Mouse (Mus musculus) layer of hippocampus, adult 2 months (tissue): Measurements from ENCODE around the gene Ndufs8. TPM values are rescaled to one million over a fixed set of nuclear protein-coding genes. Genes with fewer than 3 reads are reported as not detected.

Source experiments
- DNase-seq, 2 experiments: peaks; one replicate each; pipeline ENCODE4 v3.0.0; 2022; ENCODE audit warnings: low spot score in 2 of 2
- H3K27ac ChIP-seq: fragments of 200-600 bp; 2 replicates; pipeline ENCODE4 v1.8.1; 2022
- H3K4me3 ChIP-seq: fragments of 200-600 bp; 2 replicates; pipeline ENCODE4 v1.8.1; 2022; ENCODE audit warnings: mild to moderate bottlenecking
- CTCF ChIP-seq: fragments of 200-600 bp; conservative IDR thresholded peaks from 2 replicates; pipeline ENCODE4 v1.8.1; 2022; ENCODE audit warnings: antibody characterized with exemption, mild to moderate bottlenecking, moderate library complexity
- total RNA-seq, 2 experiments: library from RNA; stranded (reverse); gene quantifications; 2 replicates each; pipeline ENCODE4 v1.2.3; 2021

Gene Ndufs8
- total RNA-seq, 2 experiments from 2014 or later, result 125 to 142 TPM

DNA sequence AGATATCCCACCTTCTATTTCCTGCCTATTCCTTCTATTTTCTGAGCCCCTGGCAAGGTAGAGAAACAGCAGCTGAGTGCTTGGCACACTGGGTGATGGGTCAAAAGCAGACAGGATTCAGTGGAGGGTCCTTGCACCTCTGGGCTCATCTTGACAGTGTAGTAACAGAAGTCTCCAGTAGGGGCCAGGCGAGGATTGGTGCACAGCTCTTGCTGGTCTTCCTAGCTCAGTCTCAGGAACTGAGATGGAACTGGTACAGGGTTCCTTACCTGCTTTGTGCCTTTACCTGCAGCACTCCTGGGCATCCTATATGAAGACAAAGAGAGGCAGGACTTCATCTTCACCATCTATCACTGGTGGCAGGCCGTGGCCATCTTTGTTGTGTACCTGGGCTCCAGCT lies 34.1 kb upstream of the Ndufs8 start:
- Histone ChIP-seq H3K27ac (no peak overlapping the region), H3K4me3 (no peak overlapping the region)
- peak; percentile 65 to 74 for DNase-seq
- TF ChIP-seq CTCF, result peak; percentile 99

DNA sequence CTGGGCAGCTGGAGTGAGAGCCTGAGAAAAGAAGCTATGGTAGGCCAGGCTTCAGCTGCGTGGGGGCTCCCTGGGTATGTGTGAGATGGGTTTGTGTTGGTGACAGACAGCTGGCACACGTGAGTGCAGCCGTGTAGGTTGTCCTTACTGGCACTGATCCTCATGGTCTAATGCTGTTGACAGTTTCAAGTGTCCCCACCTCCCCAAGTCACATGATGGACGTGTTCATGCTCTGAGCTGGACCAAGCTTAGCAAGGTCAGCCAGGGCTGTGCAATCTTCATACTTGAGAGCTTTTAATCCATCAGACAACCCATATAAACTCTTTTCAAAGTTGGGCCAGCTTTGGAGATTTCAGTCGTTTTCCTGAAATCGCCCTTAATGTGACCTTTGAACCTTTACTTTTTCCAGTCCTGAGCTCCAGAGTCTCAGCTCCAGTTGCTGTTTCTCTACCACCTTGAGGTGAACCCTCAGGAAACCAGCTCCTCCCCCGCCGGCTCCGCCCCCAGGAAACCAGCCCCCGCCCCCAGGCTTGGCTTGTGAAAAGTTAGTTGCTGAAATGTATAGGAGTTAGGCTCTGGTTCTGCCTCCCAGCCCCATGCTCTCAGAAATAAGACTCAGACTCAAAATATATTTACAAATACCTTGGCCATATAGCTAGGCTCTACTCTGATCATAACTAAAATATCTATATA lies 33.4 kb upstream of the Ndufs8 start:
- Histone ChIP-seq H3K27ac (no peak overlapping the region), H3K4me3 (no peak overlapping the region)
- no peak for TF ChIP-seq CTCF
- no peak for DNase-seq

DNA sequence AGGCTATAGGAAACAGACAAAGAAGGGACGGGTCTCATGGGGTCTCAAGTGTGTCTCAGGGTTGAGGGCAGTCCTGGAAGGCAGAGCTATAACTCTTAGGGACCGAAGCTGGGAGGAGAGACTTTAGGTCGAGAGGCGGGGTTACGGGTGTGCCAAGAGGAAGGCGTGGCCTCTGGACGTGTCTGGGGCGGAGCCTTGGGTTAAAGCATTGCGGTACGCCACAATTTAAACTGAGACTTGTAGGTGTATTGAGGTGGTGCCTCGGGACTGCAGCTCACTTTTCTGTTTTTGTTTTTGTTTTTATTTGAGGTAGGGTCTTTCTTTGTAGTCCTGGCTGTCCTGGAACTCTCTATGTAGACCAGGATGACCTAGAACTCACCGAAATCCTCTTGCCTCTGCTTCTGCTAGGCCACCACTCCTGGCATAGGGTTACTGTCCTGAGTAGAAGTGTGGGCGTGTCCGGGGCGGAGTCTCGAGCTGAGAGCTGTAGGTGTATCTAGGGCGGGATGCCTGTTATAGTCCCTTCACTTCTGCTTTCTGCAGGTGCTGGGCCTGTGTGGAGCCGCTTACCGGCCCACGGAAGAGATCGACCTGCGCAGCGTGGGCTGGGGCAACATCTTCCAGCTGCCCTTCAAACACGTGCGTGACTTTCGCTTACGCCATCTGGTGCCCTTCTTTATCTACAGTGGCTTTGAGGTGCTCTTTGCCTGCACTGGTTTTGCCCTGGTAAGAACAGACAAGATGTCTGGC lies 30.6 kb upstream of the Ndufs8 start:
- H3K4me3 ChIP-seq, result no peak overlapping the region

DNA sequence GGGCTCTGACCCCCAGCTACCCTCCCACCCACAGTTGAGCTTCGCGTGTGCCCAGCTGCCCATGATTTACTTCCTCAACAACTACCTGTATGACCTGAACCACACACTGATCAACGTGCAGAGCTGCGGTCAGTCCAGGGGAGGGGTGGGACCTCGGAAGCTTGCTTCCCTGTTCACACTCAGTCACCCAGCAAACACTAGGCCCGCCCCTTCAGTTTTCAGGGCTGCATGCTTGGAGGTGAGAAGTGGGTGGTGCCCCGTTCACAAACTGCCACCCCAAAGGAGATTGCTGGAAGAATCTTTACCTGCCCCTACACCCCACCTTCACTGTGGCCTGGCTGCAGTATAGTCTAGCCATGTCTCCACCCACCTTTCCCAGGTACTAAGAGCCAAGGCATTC lies 29.7 kb upstream of the Ndufs8 start:
- no peak overlapping the region for H3K27ac ChIP-seq
- no peak for TF ChIP-seq CTCF
- H3K4me3 ChIP-seq, result no peak overlapping the region
- no peak for DNase-seq

More for the DNA sequence above, 30.6 kb upstream of the Ndufs8 start:
- DNase-seq, result no peak
- no peak for TF ChIP-seq CTCF
- no peak overlapping the region for H3K27ac ChIP-seq

DNA sequence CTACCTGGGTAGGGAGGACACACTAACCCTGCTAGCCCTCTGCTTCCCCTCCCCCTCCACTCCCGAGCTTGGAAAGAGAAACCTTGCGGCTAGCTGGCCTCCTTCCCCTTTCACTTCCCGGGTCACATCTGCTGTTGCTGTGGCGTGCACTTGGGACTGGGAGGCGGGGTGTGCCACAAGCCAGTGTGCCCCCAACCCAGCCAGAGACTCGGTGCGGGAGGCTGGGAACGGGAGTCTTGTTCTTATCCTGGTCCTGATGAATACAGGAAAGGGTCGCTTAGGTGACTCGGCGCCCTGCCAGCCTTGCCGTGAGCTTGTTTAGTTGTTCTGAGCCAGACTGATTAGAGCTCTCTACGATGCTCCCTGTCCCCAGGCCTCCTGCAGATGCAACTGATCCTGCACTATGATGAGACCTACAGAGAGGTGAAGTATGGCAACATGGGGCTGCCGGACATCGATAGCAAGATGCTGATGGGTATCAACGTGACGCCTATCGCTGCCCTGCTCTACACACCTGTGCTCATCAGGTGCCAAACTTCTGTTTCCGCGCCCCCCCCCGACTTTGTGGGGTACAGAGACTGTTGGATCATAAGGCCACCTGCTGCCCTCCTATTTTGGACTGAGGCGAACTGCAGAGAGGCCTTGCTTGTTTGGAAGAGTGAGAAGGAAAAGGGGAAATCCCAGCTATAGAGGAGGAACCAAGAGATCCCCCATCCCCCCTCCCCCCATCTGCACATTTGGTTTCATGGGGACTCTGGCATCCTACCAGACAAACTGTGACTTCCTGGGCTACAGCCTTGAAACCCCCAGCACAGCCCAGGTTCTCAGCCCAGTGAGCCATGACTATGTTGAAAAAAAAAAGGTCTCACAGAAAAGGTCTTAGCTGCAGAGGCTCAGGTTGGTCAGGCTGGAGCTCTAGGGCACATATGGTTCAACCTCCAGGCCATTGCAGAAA lies 23.6 kb upstream of the Ndufs8 start:
- Histone ChIP-seq H3K27ac (peak overlapping the region; percentile 9), H3K4me3 (peak overlapping the region; percentile 53)
- TF ChIP-seq CTCF, result no peak
- DNase-seq, result no peak

DNA sequence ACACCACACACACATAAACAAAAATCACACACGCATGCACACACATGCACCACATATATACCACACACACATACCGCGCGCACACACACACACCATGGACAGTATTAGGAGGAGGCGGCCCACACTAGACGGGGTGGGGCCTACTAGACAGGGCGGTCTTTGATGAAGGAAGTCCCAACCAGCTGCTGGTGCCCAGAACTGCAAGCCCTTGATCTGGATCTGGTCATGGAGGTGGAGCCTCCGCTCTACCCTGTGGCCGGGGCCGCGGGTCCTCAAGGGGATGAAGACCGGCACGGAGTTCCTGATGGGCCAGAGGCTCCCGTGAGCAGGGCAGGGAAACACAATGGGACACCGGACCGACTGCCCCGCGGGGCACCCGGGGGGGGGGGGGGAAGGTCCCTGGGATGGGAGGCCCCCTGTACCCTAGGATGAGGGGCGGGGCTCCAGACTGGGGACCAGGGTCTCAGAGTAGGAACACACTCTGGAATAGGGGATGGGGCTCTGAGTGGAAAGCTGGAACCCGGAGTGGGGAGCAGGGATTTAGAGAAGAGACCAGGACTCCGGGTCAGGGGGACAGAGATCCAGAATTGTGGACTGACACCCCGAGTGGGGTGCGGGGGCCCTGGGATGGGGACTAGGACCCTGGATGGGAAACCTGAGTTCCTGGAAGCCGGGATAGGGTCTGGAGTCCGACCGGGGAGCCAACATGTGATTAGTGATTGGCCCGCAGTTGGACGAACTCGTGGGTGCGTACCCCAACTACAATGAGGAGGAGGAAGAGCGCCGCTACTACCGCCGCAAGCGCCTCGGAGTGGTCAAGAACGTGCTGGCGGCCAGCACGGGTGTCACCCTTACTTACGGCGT lies 22.7 kb upstream of the Ndufs8 start, which contains the start of gene Unc93b1:
Gene Unc93b1, plus strand, starts transcription at position 155 of the 864 bp plus-strand sequence.
- H3K4me3 ChIP-seq, result peak within 1 kb of the TSS; percentile 53
- DNase-seq, result no peak
- no peak for TF ChIP-seq CTCF
- peak within 1 kb of the TSS; percentile 9 for H3K27ac ChIP-seq

DNA sequence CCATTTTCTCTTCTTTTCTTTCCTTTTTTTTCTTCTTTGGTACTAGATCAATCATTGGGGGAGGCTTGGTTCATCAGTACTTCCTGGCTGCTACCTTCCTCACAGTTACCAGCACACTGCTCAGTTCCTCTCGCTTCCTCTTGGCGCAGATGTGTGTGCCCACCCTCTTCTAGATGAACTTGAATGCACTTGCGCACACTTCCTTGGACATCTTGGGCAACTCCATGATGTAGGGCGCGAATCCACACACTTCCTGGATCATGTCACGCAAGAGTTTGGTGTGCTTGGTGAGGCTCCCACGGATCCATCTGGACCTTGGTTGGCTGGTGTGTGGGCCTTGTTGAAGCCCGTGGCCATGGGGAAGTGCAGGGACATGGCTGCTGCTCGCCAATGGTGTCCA lies 19.1 kb upstream of the Ndufs8 start:
- no peak for DNase-seq
- no peak for TF ChIP-seq CTCF
- Histone ChIP-seq H3K4me3 (no peak overlapping the region), H3K27ac (no peak overlapping the region)

DNA sequence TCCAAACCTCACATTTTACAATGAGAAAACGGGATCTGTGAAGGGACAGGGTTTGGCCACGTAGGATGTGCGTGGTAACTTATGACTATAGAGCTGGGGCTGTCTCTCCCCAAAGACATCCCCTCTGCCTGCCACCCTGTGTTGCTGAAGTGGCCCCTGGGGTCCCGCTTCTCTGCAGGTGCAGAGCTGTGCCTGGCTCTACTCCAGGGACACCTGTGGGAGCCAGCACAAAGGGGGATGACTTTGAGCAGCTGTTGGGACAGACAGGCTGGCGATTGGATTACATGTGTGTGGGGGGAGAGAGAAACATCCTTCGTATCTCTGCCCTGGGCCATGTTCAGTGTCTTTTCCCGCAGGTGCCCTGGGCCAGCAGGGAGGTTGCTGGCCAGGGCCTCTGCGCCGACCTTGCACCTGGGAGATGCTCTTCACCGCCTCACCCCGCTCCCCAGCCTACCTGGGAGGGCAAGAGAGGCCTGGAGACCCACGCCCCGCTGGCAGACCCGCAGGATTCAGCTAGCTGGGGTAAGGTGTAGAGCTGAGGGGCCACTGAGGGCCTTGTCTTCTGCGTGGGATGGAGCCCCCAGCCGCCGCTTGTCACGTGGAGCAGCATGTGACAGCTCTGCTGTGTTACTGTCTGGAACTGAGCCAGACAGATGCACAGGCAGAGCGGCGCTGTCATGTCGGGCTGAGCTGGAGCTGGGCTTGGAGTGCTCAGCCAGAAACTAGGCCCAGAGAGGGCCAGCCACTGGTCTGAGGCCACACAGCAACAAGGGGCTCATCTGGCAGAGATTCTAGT lies 17.9 kb upstream of the Ndufs8 start:
- peak overlapping the region; percentile 79 for H3K27ac ChIP-seq
- no peak for DNase-seq
- TF ChIP-seq CTCF, result no peak

DNA sequence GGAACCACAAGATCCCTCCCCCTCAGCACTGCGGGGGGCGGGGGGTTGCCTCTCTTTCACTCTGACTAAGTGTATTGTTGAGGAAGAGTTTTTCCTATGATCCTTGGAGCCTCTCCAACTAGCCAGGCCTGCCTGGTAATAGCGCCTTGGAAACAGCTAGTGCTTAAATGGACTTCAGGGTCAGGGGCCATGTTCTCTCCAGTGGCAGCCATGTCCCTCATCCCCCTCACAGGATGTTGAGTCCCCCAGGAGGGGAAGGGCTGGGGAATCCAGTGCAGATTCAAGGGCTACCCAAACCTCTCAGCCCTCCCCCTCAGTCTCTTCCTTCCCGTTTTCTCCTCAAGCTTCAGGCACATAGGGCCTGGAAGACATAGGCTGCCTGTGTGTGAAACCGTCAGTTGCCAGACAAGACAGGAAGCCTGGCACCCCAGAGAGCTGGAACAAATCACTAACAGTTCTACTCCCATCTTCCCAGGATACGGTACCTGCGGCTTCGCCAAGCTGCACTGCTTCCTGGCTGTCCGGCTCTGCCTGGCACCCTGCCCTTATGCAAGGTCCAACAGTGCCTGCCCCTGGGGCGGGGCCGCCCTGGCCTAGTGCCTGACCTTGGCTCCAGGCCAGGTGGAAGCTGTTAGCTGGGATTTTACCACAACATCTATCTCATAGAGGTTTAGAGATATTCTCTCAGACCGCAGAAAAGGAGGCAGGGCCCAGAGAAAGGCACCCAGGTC lies 16.8 kb upstream of the Ndufs8 start, which contains the start of gene Aldh3b1:
Gene Aldh3b1, minus strand, starts transcription at position 598 of the 731 bp plus-strand sequence.
- DNase-seq, result peak; percentile 54 to 62
- Histone ChIP-seq H3K4me3 (peak within 1 kb of the TSS; percentile 11; the same call in 1 of the 2 replicates), H3K27ac (peak within 1 kb of the TSS; percentile 79)
- TF ChIP-seq CTCF, result no peak

More for the DNA sequence above, 17.9 kb upstream of the Ndufs8 start:
- no peak overlapping the region for H3K4me3 ChIP-seq

DNA sequence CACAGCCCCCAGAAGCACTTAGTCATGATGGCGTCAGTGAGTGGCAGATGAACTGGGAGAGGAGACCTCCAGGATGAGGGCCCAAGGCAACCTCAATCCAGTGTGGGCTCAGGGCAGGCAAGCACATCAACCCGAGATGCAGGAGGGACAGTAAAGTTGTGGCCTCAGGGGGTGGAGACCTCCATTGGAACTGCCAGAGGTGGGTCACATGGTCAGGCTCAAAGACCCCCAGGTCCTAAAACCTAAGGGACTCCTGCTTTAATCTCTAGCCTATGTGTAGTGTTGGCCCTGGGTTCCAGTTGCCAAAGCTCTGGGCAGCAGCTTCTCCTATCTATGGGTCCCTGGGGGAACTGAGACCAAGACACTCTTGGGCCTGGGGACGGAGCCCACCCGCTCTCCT lies 16.2 kb upstream of the Ndufs8 start:
- no peak for DNase-seq
- TF ChIP-seq CTCF, result no peak
- H3K4me3 ChIP-seq, result no peak overlapping the region
- H3K27ac ChIP-seq, result peak overlapping the region; percentile 79
